Mouse (Mus musculus) megakaryocyte, embryonic 14.5 days (primary cell): ENCODE results near the gene Letm1.

ENCODE experiments used
- FLI1 ChIP-seq: IDR thresholded peaks from 2 replicates; pipeline ENCODE4 v1.6.1; 2012; ENCODE audit warnings: low read length, inconsistent platforms, mixed read lengths
- GATA1 ChIP-seq: IDR thresholded peaks from 3 replicates; pipeline ENCODE4 v1.6.1; 2012; ENCODE audit warnings: mixed read lengths, low read length, inconsistent platforms, borderline replicate concordance

- no peak for TF ChIP-seq GATA1
- TF ChIP-seq FLI1, result no peak
These were observed 37.5 kb upstream of the Letm1 start, which contains the start of gene Nsd2 for GRCm38 (mm10) chr5:33819876-33820732.
